Mouse (Mus musculus): ENCODE data around the gene Rab21. TPM values are rescaled to one million over a fixed set of nuclear protein-coding genes. Genes with fewer than 3 reads are reported as not detected.

Gene Rab21
- polyA plus RNA-seq, 1 experiment from 2014 or later, result 7.4 TPM

- DNase-seq (no peak), ATAC-seq (ENCODE audit: insufficient read depth) (no peak)
- Histone ChIP-seq H3K9ac (peak overlapping the region; percentile 88), H3K4me2 (peak overlapping the region; percentile 73), H3K27me3 (ENCODE audit: insufficient read depth, low read length) (no peaks in the 10 kb centered on the region), H3K4me1 (ENCODE audit: insufficient read depth) (peaks cover 11% of the 10 kb centered on the region), H3K4me3 (ENCODE audit: low read depth, low read length) (peak overlapping the region; percentile 89), H3K27ac (ENCODE audit: low read depth) (no peak overlapping the region), H3K9me3 (ENCODE audit: low read depth, low read length) (no peaks in the 10 kb centered on the region), H3K36me3 (ENCODE audit: insufficient read depth) (0 out of 2 replicates have a peak, but pooled peaks cover 4% of the 10 kb centered on the region)
- WGBS, result 13% methylated on average over 6 of the region's 6 CpGs
- no peak for TF ChIP-seq CTCF (IDR thresholded peaks at IDR 0.05; ENCODE audit: low read depth)
Observed at GRCm38 (mm10) chr10:115314287-115314581, 1.2 kb downstream of the Rab21 start.

- Histone ChIP-seq H3K9me3 (ENCODE audit: low read depth, low read length) (no peaks in the 10 kb centered on the region), H3K27ac (ENCODE audit: low read depth) (no peak overlapping the region), H3K27me3 (ENCODE audit: insufficient read depth, low read length) (no peaks in the 10 kb centered on the region), H3K36me3 (ENCODE audit: insufficient read depth) (0 out of 2 replicates have a peak, but pooled peaks cover 4% of the 10 kb centered on the region), H3K4me2 (peak overlapping the region; percentile 73), H3K4me3 (ENCODE audit: low read depth, low read length) (peak overlapping the region; percentile 89), H3K9ac (peak overlapping the region; percentile 88), H3K4me1 (ENCODE audit: insufficient read depth) (peaks cover 11% of the 10 kb centered on the region)
- no peak for TF ChIP-seq CTCF (IDR thresholded peaks at IDR 0.05; ENCODE audit: low read depth)
- WGBS, result 71% methylated on average over 14 of the region's 14 CpGs
- DNase-seq, result no peak
- no peak for ATAC-seq (ENCODE audit: insufficient read depth)
Observed at GRCm38 (mm10) chr10:115313641-115314286, 1.6 kb downstream of the Rab21 start.

- H3K9ac ChIP-seq, result no peak overlapping the region
- ATAC-seq (ENCODE audit: insufficient read depth), result no peak
- no peak overlapping the region for H3K4me3 ChIP-seq (ENCODE audit: low read depth, low read length)
- TF ChIP-seq CTCF (IDR thresholded peaks at IDR 0.05; ENCODE audit: low read depth), result no peak
- H3K4me2 ChIP-seq, result no peak overlapping the region; the same call in 1 of the 2 replicates
- no peaks in the 10 kb centered on the region for H3K9me3 ChIP-seq (ENCODE audit: low read depth, low read length)
- 29% methylated on average over 3 of the region's 3 CpGs for WGBS
- H3K36me3 ChIP-seq (ENCODE audit: insufficient read depth), result 0 out of 2 replicates have a peak, but pooled peaks cover 4% of the 10 kb centered on the region
- no peaks in the 10 kb centered on the region for H3K27me3 ChIP-seq (ENCODE audit: insufficient read depth, low read length)
- peak; percentile 11 for DNase-seq
- H3K4me1 ChIP-seq (ENCODE audit: insufficient read depth), result peaks cover 11% of the 10 kb centered on the region
- no peak overlapping the region; the same call in 1 of the 2 replicates for H3K27ac ChIP-seq (ENCODE audit: low read depth)
Observed at GRCm38 (mm10) chr10:115312732-115313131, 2.7 kb downstream of the Rab21 start.

GRCm38 (mm10) chr10:115312194-115312593 lies 3.2 kb downstream of the Rab21 start:
- no peak overlapping the region for H3K4me3 ChIP-seq (ENCODE audit: low read depth, low read length)
- no peaks in the 10 kb centered on the region for H3K27me3 ChIP-seq (ENCODE audit: insufficient read depth, low read length)
- no peaks in the 10 kb centered on the region for H3K9me3 ChIP-seq (ENCODE audit: low read depth, low read length)
- DNase-seq (no peak), ATAC-seq (ENCODE audit: insufficient read depth) (no peak)
- H3K27ac ChIP-seq (ENCODE audit: low read depth), result no peak overlapping the region; the same call in 1 of the 2 replicates
- no peak overlapping the region for H3K4me2 ChIP-seq
- H3K36me3 ChIP-seq (ENCODE audit: insufficient read depth), result 0 out of 2 replicates have a peak, but pooled peaks cover 4% of the 10 kb centered on the region
- TF ChIP-seq CTCF (IDR thresholded peaks at IDR 0.05; ENCODE audit: low read depth), result no peak
- H3K4me1 ChIP-seq (ENCODE audit: insufficient read depth), result peaks cover 11% of the 10 kb centered on the region
- 71% methylated on average over 5 of the region's 5 CpGs for WGBS
- H3K9ac ChIP-seq, result no peak overlapping the region

GRCm38 (mm10) chr10:115311263-115311965 lies 4.0 kb downstream of the Rab21 start:
- WGBS, result 89% methylated on average over 14 of the region's 14 CpGs
- H3K9ac ChIP-seq, result no peak overlapping the region
- no peak overlapping the region for H3K4me2 ChIP-seq
- H3K36me3 ChIP-seq (ENCODE audit: insufficient read depth), result 0 out of 2 replicates have a peak, but pooled peaks cover 4% of the 10 kb centered on the region
- no peak overlapping the region for H3K4me3 ChIP-seq (ENCODE audit: low read depth, low read length)
- no peak for DNase-seq
- no peaks in the 10 kb centered on the region for H3K27me3 ChIP-seq (ENCODE audit: insufficient read depth, low read length)
- H3K4me1 ChIP-seq (ENCODE audit: insufficient read depth), result peaks cover 11% of the 10 kb centered on the region
- TF ChIP-seq CTCF (IDR thresholded peaks at IDR 0.05; ENCODE audit: low read depth), result no peak
- H3K27ac ChIP-seq (ENCODE audit: low read depth), result no peak overlapping the region
- no peaks in the 10 kb centered on the region for H3K9me3 ChIP-seq (ENCODE audit: low read depth, low read length)
- no peak for ATAC-seq (ENCODE audit: insufficient read depth)

GRCm38 (mm10) chr10:115309191-115309590 lies 6.2 kb downstream of the Rab21 start:
- Histone ChIP-seq H3K4me1 (ENCODE audit: insufficient read depth) (peaks cover 11% of the 10 kb centered on the region), H3K9me3 (ENCODE audit: low read depth, low read length) (no peaks in the 10 kb centered on the region), H3K27ac (ENCODE audit: low read depth) (no peak overlapping the region), H3K36me3 (ENCODE audit: insufficient read depth) (0 out of 2 replicates have a peak, but pooled peaks cover 4% of the 10 kb centered on the region), H3K27me3 (ENCODE audit: insufficient read depth, low read length) (no peaks in the 10 kb centered on the region), H3K4me3 (ENCODE audit: low read depth, low read length) (no peak overlapping the region), H3K9ac (no peak overlapping the region), H3K4me2 (no peak overlapping the region)
- DNase-seq (no peak), ATAC-seq (ENCODE audit: insufficient read depth) (no peak)
- no peak for TF ChIP-seq CTCF (IDR thresholded peaks at IDR 0.05; ENCODE audit: low read depth)
- 84% methylated on average over 4 of the region's 4 CpGs for WGBS

GRCm38 (mm10) chr10:115307331-115307875 lies 8.0 kb downstream of the Rab21 start:
- Histone ChIP-seq H3K27ac (ENCODE audit: low read depth) (no peak overlapping the region), H3K27me3 (ENCODE audit: insufficient read depth, low read length) (no peaks in the 10 kb centered on the region), H3K4me3 (ENCODE audit: low read depth, low read length) (no peak overlapping the region), H3K4me2 (no peak overlapping the region), H3K36me3 (ENCODE audit: insufficient read depth) (0 out of 2 replicates have a peak, but pooled peaks cover 2% of the 10 kb centered on the region), H3K9ac (no peak overlapping the region), H3K4me1 (ENCODE audit: insufficient read depth) (no peaks in the 10 kb centered on the region), H3K9me3 (ENCODE audit: low read depth, low read length) (no peaks in the 10 kb centered on the region)
- WGBS, result 81% methylated on average over 7 of the region's 7 CpGs
- DNase-seq (no peak), ATAC-seq (ENCODE audit: insufficient read depth) (no peak)
- TF ChIP-seq CTCF (IDR thresholded peaks at IDR 0.05; ENCODE audit: low read depth), result no peak

All from lung, embryonic 14.5 days (tissue).